Mouse (Mus musculus): ENCODE data around the gene Itga11.
"Not testable (repeated sequence)": the region's sequence is repeated elsewhere in the genome, so short reads cannot be mapped to it uniquely, and the experiment has no call there.

Gene Itga11

DNA sequence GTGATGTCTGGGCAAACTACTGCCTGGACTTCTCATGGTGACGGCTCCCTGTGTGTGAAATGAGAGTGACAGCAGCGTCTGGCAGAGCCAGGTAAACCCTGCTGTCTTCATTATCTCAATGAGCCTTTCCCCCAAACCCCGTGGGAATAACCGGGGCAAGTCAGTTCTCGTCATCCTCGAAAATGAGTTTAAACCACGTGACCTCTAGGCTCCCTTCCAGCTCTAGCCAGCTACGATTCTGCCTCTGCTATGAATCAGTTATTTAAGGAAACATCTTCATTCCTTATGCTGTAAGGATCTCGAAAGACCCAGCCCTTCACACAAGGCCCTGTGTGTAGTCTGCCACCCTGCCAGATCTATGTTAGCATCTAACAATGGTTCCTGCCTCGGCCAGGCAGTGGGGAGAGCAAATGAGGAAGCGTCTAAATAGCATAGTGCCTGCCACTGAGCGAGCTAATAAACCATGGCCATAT is 139.5 kb downstream of the Itga11 start:
- DNase-seq (ENCODE audit: low read depth, low spot score) = no peak

DNA sequence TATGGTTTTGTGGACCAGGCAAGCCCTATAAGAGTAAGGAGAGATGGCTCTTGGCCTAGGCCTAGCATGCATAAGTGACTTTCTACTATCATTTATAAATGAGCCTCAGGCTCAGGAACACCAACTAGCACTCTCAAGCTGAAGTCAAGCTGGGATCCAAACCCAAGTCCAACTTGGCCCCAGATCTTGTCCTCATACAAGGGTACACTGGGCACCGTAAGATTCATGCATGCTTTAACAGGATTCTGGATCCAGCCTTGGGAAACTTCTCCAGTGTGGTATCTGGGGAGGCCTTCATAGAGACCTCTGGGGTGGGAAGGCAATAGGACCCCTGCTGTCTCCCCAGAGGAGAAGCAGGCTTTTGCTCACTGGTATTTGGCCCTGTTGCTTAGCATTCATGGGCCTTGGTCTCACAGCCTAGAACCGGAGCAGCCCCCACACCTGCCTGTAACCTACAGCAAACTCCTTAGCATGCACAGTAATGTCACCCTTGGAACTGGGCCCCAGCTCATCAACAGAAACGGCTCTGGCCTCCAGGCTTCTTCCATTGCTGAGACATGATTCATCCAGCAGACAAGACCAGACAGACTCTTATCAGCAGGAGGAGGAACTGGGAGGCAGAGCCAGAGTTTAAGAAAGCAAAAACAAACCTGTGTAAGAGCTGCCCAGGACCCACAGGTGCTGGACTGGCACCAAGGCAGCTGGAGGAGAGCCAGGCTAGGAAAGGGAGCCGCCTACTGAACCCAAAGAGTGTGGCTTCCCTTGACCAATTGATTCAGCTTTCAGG is 140.4 kb downstream of the Itga11 start:
- no peak for DNase-seq (ENCODE audit: low read depth, low spot score)

DNA sequence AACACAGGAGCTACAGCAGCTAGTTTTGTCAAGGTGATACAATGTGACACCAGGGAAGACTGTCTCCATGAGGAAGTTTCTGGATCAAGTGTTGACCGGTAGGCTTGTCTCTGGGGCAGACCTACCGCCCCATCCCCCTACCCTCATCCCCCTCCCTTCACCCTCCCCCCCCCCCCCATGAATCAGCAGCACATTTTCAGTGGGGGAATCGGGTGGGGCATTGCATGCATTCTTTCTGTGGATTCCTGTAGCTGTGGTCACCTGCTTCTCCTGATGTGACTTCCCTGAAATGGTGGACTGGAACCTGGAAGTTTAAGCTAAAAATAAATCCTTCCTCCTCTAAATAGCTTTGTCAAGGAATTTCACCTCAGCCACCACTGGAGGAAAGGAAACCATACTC is 141.9 kb downstream of the Itga11 start:
- no peak for DNase-seq (ENCODE audit: low read depth, low spot score)

DNA sequence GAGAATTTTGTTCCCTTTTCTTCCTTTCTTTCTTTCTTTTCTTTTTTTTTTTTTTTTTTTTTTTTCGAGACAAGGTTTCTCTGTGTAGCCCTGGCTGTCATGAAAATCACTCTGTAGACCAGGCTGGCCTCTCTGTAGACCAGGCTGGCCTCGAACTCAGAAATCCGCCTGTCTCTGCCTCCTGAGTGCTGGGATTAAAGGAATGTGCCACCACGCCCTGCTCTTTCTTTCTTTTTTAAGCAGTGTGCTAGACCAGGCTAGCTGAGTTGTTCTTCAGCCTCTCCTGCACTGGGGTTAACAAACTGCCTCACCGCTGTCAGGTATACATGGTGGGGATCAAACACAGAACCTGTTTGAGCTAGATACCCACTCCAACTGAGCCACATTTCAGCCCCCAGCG is 142.3 kb downstream of the Itga11 start:
- DNase-seq (ENCODE audit: low read depth, low spot score) = not testable (repeated sequence)

DNA sequence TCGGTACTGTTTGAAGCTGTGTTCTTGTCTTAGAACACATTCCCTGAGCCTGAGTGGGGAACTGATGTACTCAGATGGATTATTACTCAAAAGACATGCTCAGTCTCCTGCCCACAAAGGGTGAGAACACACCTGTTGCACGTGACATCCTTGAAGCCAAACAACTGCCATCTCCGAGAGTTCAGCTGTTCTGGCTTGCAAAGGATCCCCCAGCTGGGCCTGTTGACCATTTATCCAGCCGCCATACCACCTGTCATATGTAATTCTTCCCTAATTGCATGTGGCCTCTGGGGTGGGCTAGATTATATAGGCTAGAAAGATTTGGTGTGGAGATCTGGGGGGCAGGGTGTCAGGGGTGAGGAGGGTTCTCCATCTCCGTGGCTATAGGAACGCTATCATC is 143.2 kb downstream of the Itga11 start:
- DNase-seq (ENCODE audit: low read depth, low spot score) = no peak

DNA sequence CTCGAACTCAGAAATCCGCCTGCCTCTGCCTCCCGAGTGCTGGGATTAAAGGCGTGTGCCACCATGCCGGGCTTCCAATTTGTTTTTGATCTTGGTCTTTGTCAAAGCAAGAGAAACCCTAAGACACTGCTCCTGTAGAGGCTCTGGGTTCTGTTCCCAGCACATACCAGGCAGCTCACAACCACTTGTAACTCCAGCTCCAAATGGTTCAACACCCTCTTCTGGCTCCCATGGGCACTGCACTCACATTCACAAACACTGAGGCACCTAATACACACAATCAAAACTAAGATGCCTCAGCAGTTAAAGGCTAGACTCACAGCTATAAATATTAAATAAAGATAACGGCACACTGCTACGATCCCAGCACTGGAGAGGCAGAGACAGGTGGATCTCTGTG is 144.2 kb downstream of the Itga11 start:
- DNase-seq (ENCODE audit: low read depth, low spot score) = no peak

DNA sequence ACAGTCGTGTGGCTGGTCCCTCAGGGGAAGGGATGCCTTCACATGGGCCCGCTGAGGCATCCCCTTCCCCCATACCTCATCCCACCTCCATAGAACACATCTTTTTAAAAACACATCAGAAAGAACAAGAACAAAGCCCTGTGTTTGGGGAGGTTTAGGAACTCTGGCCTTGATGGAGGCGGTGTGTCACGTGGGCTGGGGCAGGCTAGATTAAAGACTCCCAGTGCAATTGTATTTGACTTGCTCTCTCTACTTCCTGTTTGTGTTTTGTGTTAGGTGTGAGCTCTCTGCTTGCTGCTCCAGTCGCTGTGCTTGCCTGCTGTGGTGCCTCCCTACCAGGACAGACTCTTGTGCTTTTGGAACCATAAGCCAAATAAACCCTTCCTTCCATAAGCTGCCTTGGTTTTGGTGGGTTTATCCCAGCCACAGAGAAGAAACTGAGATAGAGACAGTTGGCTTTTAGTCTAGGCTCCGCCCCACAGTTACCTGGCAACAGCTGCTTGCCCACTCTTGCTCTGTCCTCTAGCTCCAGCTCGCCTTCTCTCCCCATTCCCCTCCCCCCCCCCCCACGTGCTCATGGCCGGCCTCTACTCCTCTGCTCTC is 148.3 kb downstream of the Itga11 start:
- no peak for DNase-seq (ENCODE audit: low read depth, low spot score)

DNA sequence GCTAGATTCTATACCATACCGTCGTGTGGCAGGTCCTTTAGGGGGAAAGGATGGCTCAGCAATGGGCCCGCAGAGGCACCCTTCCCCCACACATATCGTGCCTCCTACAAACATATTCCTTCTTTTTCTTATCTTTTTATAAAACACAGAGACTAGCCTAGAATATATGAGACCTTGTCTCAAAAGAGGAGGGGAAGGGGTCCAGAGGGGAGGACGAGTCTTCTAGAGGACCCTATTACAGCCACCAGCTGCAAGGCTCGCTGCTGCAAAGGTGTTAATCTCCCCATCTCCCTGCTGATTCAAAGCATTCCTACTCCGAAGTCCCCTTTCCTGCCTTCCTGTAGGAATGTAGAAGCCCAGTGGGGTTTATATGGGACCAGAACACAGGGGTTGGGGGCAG is 148.8 kb downstream of the Itga11 start:
- DNase-seq (ENCODE audit: low read depth, low spot score) = no peak

DNA sequence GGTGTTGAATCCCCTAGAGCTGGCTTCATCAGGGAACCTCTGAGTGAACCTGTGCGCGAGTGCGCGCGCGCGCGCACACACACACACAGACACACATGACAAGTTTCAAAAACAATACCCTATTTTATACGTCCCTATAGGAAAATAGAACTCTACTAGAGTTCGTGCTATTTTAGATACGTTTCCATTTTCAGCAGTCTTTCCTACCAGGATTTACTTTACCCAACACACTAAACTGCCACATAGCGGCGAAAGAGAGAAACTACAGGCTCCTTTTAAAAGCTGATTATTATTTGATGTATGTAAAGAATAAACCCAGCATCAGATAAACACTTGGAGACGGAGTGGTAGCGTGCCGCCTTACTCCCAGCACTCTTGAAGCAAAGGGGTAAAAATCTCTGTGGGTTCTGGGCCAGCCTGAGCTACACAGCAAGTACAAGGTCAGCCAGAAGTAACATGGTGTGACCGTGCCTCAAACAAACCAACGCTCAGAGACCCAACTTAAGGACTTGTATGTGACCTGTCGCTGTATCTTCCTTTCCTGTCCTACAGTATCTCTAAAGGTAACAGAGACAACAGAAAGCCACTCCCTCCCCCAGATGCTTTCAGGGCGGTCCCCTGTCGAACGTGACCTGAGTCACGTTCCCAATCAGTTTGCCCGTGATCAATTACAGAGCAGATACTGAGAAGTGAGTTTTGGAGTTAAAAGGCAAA is 150.5 kb downstream of the Itga11 start:
- DNase-seq (ENCODE audit: low read depth, low spot score) = peak; percentile 30

DNA sequence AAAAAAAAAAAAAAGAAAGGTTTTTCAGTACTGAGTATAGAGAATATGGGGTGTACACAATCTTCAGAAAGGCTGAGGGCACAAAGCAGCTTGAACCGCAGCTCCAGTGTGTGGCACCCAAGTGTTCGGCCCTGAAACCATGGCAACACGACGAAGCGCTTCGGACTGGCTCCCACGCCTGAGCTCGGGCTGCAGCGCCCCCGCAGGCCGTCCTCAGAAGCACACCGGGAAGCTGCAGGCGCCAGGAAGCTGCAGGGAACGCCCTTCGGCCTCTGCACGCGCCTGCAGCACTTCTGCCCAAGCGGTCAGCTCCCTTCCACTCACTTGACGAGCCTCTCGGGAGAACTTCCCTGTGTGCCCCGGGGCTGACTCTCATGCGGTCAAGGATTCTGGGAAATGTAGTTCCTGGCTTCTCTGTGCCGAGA is 151.0 kb downstream of the Itga11 start:
- peak; percentile 95 for DNase-seq (ENCODE audit: low read depth, low spot score)

DNA sequence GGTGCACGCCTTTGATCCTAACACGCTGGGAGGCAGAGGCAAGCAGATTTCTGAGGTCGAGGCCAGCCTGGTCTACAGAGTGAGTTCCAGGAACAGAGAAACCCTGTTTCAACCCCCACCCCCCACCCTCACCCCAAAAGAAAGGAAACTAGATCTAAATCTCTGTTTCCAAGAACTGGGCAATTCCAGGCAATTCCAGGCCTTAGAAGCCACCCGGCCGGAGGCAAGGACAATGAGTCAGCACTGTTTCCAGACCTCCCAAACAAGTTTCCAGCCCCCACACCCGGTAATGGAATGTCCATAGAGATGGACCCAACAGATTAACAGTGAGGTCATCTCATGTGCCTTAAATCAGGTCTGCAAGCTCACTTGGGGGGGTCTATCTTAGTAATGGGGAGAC is 152.3 kb downstream of the Itga11 start:
- DNase-seq (ENCODE audit: low read depth, low spot score) = no peak

Data from skeletal muscle tissue, adult 2 months (tissue).